ENCODE assay signal across 13 mouse cellular contexts in genomic region chr5:122777322-122777721, GRCm38 (mm10). TPM values are rescaled to one million over a fixed set of nuclear protein-coding genes. Genes with fewer than 3 reads are reported as not detected.
DNase-seq lines count a peak whose midpoint lies in the region; ATAC-seq and TF ChIP-seq lines count a peak whose summit lies in the region.
"Had no signal": no experiment of that assay in that cellular context is flagged by ENCODE, and none has a peak within 500 bp of the region (broad histone marks: within the 10 kb centered on the region; RNA-seq: fewer than 3 reads in every experiment).

No protein-coding gene starts in this region.

- H3K27me3 ChIP-seq in hindbrain, embryonic 14.5 days (ENCODE audit: control insufficient read depth, insufficient read depth, low read length): no peaks in the 10 kb centered on the region
- H3K27me3 ChIP-seq in hindbrain, postnatal 0 days (ENCODE audit: insufficient read depth, low read length): no peaks in the 10 kb centered on the region
- H3K27me3 ChIP-seq in liver, embryonic 12.5 days (replicated peaks): peaks cover 4% of the 10 kb centered on the region
- H3K27me3 ChIP-seq in liver, embryonic 11.5 days (replicated peaks; ENCODE audit: control insufficient read depth, insufficient read depth, low read length): no peaks in the 10 kb centered on the region
- H3K27me3 ChIP-seq: intestine, embryonic 15.5 days; limb, embryonic 12.5 days had no signal

- H3K4me3 ChIP-seq in hindbrain, embryonic 14.5 days (replicated peaks; ENCODE audit: low read length): 0 out of 2 replicates have a peak overlapping the region, but pooled peaks have one; percentile 80
- no peak overlapping the region for H3K4me3 ChIP-seq in hindbrain, postnatal 0 days (ENCODE audit: low read length)
- H3K4me3 ChIP-seq in liver, embryonic 12.5 days: no peak overlapping the region
- no peak overlapping the region for H3K4me3 ChIP-seq in liver, embryonic 11.5 days (ENCODE audit: low read depth, low read length)

- H3K4me1 ChIP-seq in hindbrain, embryonic 14.5 days (replicated peaks; ENCODE audit: control insufficient read depth, insufficient read depth, low read length): 0 out of 2 replicates have a peak, but pooled peaks cover 12% of the 10 kb centered on the region
- H3K4me1 ChIP-seq in hindbrain, postnatal 0 days (ENCODE audit: insufficient read depth, low read length): no peaks in the 10 kb centered on the region
- peaks cover 59% of the 10 kb centered on the region for H3K4me1 ChIP-seq in liver, embryonic 12.5 days
- peaks cover 26% of the 10 kb centered on the region for H3K4me1 ChIP-seq in liver, embryonic 11.5 days (replicated peaks; ENCODE audit: control insufficient read depth, insufficient read depth, low read length)

- DNase-seq in hindbrain, embryonic 14.5 days (ENCODE audit: low spot score): no peak
- DNase-seq in hindbrain, postnatal 0 days (ENCODE audit: low spot score): no peak
- no peak for DNase-seq in liver, embryonic 11.5 days (ENCODE audit: low spot score)
- DNase-seq in brain, adult 2 months (ENCODE audit: low read depth, low spot score): peak; percentile 83
- DNase-seq in naive thymus-derived CD4-positive, alpha-beta T cell, adult 2 months (ENCODE audit: low read depth): peak; percentile 18
- no peak for DNase-seq in retina, embryonic 14.5 days (ENCODE audit: low spot score)
- DNase-seq: cerebellum, adult 9-10 months; heart, postnatal 36 days; kidney, postnatal 14 days; lung, embryonic 14.5 days had no signal

- no peaks in the 10 kb centered on the region for H3K9me3 ChIP-seq in hindbrain, embryonic 14.5 days (ENCODE audit: control insufficient read depth, low read length)
- no peaks in the 10 kb centered on the region for H3K9me3 ChIP-seq in hindbrain, postnatal 0 days (ENCODE audit: low read length)
- 0 out of 2 replicates have a peak, but pooled peaks cover 2% of the 10 kb centered on the region for H3K9me3 ChIP-seq in liver, embryonic 12.5 days (replicated peaks)
- peaks cover 5% of the 10 kb centered on the region; the same call in 1 of the 2 replicates for H3K9me3 ChIP-seq in liver, embryonic 11.5 days (ENCODE audit: control insufficient read depth, low read length)
- H3K9me3 ChIP-seq: intestine, embryonic 15.5 days had no signal

- H3K36me3 ChIP-seq in hindbrain, embryonic 14.5 days (replicated peaks; ENCODE audit: control insufficient read depth, insufficient read depth): no peaks in the 10 kb centered on the region
- no peaks in the 10 kb centered on the region for H3K36me3 ChIP-seq in hindbrain, postnatal 0 days (ENCODE audit: insufficient read depth, low read length)
- peaks cover 14% of the 10 kb centered on the region for H3K36me3 ChIP-seq in liver, embryonic 12.5 days
- peaks cover 4% of the 10 kb centered on the region; the same call in 1 of the 2 replicates for H3K36me3 ChIP-seq in liver, embryonic 11.5 days (ENCODE audit: control insufficient read depth, insufficient read depth, low read length)
- H3K36me3 ChIP-seq: intestine, embryonic 15.5 days had no signal

- no peak overlapping the region for H3K9ac ChIP-seq in hindbrain, embryonic 14.5 days
- H3K9ac ChIP-seq in hindbrain, postnatal 0 days (replicated peaks; ENCODE audit: low read length): no peak overlapping the region
- H3K9ac ChIP-seq in liver, embryonic 12.5 days: no peak overlapping the region
- H3K9ac ChIP-seq in liver, embryonic 11.5 days (ENCODE audit: low read depth, low read length): no peak overlapping the region
- H3K9ac ChIP-seq: lung, embryonic 14.5 days had no signal

- H3K4me2 ChIP-seq in hindbrain, embryonic 14.5 days (replicated peaks): peak overlapping the region; percentile 95
- H3K4me2 ChIP-seq in hindbrain, postnatal 0 days (ENCODE audit: low read depth, low read length): no peak overlapping the region; the same call in 1 of the 2 replicates
- H3K4me2 ChIP-seq in liver, embryonic 12.5 days: peak overlapping the region; percentile 99; the same call in 1 of the 2 replicates
- no peak overlapping the region for H3K4me2 ChIP-seq in liver, embryonic 11.5 days

- H3K27ac ChIP-seq in hindbrain, embryonic 14.5 days: no peak overlapping the region
- H3K27ac ChIP-seq in hindbrain, postnatal 0 days: no peak overlapping the region
- no peak overlapping the region for H3K27ac ChIP-seq in liver, embryonic 12.5 days
- no peak overlapping the region for H3K27ac ChIP-seq in liver, embryonic 11.5 days (ENCODE audit: low read depth, low read length)
- H3K27ac ChIP-seq: intestine, embryonic 15.5 days; limb, embryonic 12.5 days had no signal

- ATAC-seq in hindbrain, embryonic 14.5 days (ENCODE audit: low FRiP score): no peak
- no peak for ATAC-seq in hindbrain, postnatal 0 days
- ATAC-seq in liver, embryonic 12.5 days: no peak
- ATAC-seq in liver, embryonic 11.5 days (replicated peaks; ENCODE audit: low FRiP score): no peak
- ATAC-seq: intestine, embryonic 15.5 days had no signal

- WGBS in hindbrain, embryonic 14.5 days: 52% methylated on average over 2 of the region's 2 CpGs
- 39% methylated on average over 2 of the region's 2 CpGs for WGBS in hindbrain, postnatal 0 days
- WGBS in liver, embryonic 12.5 days (ENCODE audit: insufficient replicate concordance): 51% methylated on average over 2 of the region's 2 CpGs
- 51% methylated on average over 2 of the region's 2 CpGs for WGBS in liver, embryonic 11.5 days

- TF ChIP-seq CTCF in hindbrain, postnatal 0 days (IDR thresholded peaks at IDR 0.05; ENCODE audit: low read depth): no peak

RNA-seq across cellular contexts. Expression of gene Camkk2, which starts 1.9 kb away (rescaled TPM):
- polyA plus RNA-seq in hindbrain, embryonic 14.5 days (2014; fragmentation: Nextera tagmentation; extraction: Ambion mirVana): 57.2 and 59.2 TPM in 2 replicates
- 82.0 and 112 TPM in 2 replicates for total RNA-seq in hindbrain, postnatal 0 days (2014; rRNA removed)
- polyA plus RNA-seq in hindbrain, postnatal 0 days (2015; fragmentation: Nextera tagmentation; extraction: Ambion mirVana): 61.8 and 65.3 TPM in 2 replicates
- polyA plus RNA-seq in liver, embryonic 12.5 days (2016; fragmentation: Nextera tagmentation; extraction: Ambion mirVana): 14.5 and 16.7 TPM in 2 replicates
- polyA plus RNA-seq in liver, embryonic 11.5 days (2014; fragmentation: Nextera tagmentation; extraction: Ambion mirVana): 15.5 and 16.6 TPM in 2 replicates

RNA-seq across cellular contexts. Expression of gene Anapc5, which starts 43.8 kb away (rescaled TPM):
- 487 and 525 TPM in 2 replicates for polyA plus RNA-seq in hindbrain, embryonic 14.5 days (2014; fragmentation: Nextera tagmentation; extraction: Ambion mirVana)
- 446 and 449 TPM in 2 replicates for total RNA-seq in hindbrain, postnatal 0 days (2014; rRNA removed)
- polyA plus RNA-seq in hindbrain, postnatal 0 days (2015; fragmentation: Nextera tagmentation; extraction: Ambion mirVana): 416 and 426 TPM in 2 replicates
- polyA plus RNA-seq in liver, embryonic 12.5 days (2016; fragmentation: Nextera tagmentation; extraction: Ambion mirVana): 330 and 342 TPM in 2 replicates
- 392 and 418 TPM in 2 replicates for polyA plus RNA-seq in liver, embryonic 11.5 days (2014; fragmentation: Nextera tagmentation; extraction: Ambion mirVana)

Comparison
In these comparisons a context has a peak if more than half of its experiments do, and no peak if none do; other contexts are left out.
1. H3K4me2 ChIP-seq: peak in hindbrain, embryonic 14.5 days (single experiment) and liver, embryonic 12.5 days (single experiment); none in hindbrain, postnatal 0 days (single experiment) and liver, embryonic 11.5 days (single experiment).
2. DNase-seq: peak in brain, adult 2 months (single experiment) and naive thymus-derived CD4-positive, alpha-beta T cell, adult 2 months (single experiment); none in hindbrain, embryonic 14.5 days (single experiment), hindbrain, postnatal 0 days (single experiment), liver, embryonic 11.5 days (single experiment) and retina, embryonic 14.5 days (single experiment).